In the genomic region with DNA sequence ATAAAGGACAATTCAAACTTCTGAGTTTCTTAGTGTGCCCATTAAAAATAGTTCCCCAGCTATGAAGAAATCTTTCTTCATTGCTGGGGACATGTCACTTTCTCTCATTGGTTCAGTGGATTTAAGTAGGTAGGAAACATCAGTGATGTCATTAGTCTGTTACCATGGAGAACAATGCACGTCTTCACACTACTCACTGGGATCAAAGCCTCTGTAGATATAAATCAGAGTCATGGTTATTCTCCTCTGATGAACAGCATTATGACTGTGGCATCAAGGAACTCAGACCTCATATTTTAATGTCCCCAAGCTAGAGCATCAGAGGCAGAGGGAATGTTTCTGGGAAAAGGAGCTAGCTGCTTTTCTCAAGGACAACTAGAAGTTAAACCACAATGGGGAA, we compare ENCODE assay signal across 23 mouse cellular contexts.
DNase-seq lines count a peak whose midpoint lies in the region; ATAC-seq lines count a peak whose summit lies in the region.
"Had no signal": no experiment of that assay in that cellular context is flagged by ENCODE, and none has a peak within 500 bp of the region (broad histone marks: within the 10 kb centered on the region; RNA-seq: fewer than 3 reads in every experiment).

No protein-coding gene starts in this region.

- no peak overlapping the region for H3K27ac ChIP-seq in neural tube, embryonic 11.5 days (ENCODE audit: low read depth, low read length)
- H3K27ac ChIP-seq in neural tube, embryonic 15.5 days (replicated peaks): no peak overlapping the region
- H3K27ac ChIP-seq: embryonic facial prominence, embryonic 10.5 days; embryonic facial prominence, embryonic 12.5 days; forebrain, embryonic 13.5 days; forebrain, embryonic 15.5 days had no signal

- H3K4me2 ChIP-seq in neural tube, embryonic 11.5 days (ENCODE audit: low read depth): no peak overlapping the region
- no peak overlapping the region for H3K4me2 ChIP-seq in neural tube, embryonic 15.5 days
- H3K4me2 ChIP-seq: embryonic facial prominence, embryonic 12.5 days; forebrain, embryonic 13.5 days; forebrain, embryonic 15.5 days had no signal

- no peak overlapping the region for H3K9ac ChIP-seq in neural tube, embryonic 11.5 days (ENCODE audit: low read length)
- H3K9ac ChIP-seq in neural tube, embryonic 15.5 days (replicated peaks): no peak overlapping the region
- H3K9ac ChIP-seq: embryonic facial prominence, embryonic 12.5 days; forebrain, embryonic 13.5 days; forebrain, embryonic 15.5 days had no signal

- H3K9me3 ChIP-seq in neural tube, embryonic 11.5 days (ENCODE audit: control insufficient read depth, low read length): no peaks in the 10 kb centered on the region
- H3K9me3 ChIP-seq in neural tube, embryonic 15.5 days (replicated peaks): no peaks in the 10 kb centered on the region
- H3K9me3 ChIP-seq: embryonic facial prominence, embryonic 10.5 days; embryonic facial prominence, embryonic 12.5 days; forebrain, embryonic 13.5 days; forebrain, embryonic 15.5 days; G1E had no signal

- no peaks in the 10 kb centered on the region for H3K27me3 ChIP-seq in neural tube, embryonic 11.5 days (ENCODE audit: control insufficient read depth, insufficient read depth, low read length)
- H3K27me3 ChIP-seq in neural tube, embryonic 15.5 days (replicated peaks): no peaks in the 10 kb centered on the region
- H3K27me3 ChIP-seq: CH12.LX; embryonic facial prominence, embryonic 12.5 days; forebrain, embryonic 13.5 days; forebrain, embryonic 15.5 days; Patski had no signal

- no peaks in the 10 kb centered on the region for H3K36me3 ChIP-seq in neural tube, embryonic 11.5 days (ENCODE audit: control insufficient read depth, insufficient read depth, low read length)
- no peaks in the 10 kb centered on the region for H3K36me3 ChIP-seq in neural tube, embryonic 15.5 days
- H3K36me3 ChIP-seq: embryonic facial prominence, embryonic 10.5 days; embryonic facial prominence, embryonic 12.5 days; forebrain, embryonic 15.5 days; G1E had no signal

- H3K4me1 ChIP-seq in neural tube, embryonic 11.5 days (ENCODE audit: control insufficient read depth, insufficient read depth, low read length): no peaks in the 10 kb centered on the region
- no peaks in the 10 kb centered on the region for H3K4me1 ChIP-seq in neural tube, embryonic 15.5 days
- H3K4me1 ChIP-seq: embryonic facial prominence, embryonic 10.5 days; embryonic facial prominence, embryonic 12.5 days; forebrain, embryonic 13.5 days; forebrain, embryonic 15.5 days had no signal

- 27% methylated on average over 1 of the region's 1 CpGs for WGBS in neural tube, embryonic 11.5 days
- 14% methylated on average over 1 of the region's 1 CpGs for WGBS in neural tube, embryonic 15.5 days

- no peak overlapping the region for H3K4me3 ChIP-seq in neural tube, embryonic 11.5 days (ENCODE audit: low read depth, low read length)
- no peak overlapping the region for H3K4me3 ChIP-seq in neural tube, embryonic 15.5 days (replicated peaks)
- H3K4me3 ChIP-seq: embryonic facial prominence, embryonic 10.5 days; embryonic facial prominence, embryonic 12.5 days; forebrain, embryonic 13.5 days; forebrain, embryonic 15.5 days had no signal

- no peak for DNase-seq in neural tube, embryonic 11.5 days (ENCODE audit: low spot score)
- DNase-seq in retina, postnatal 1 day: peak; percentile 3
- DNase-seq in retina, embryonic 14.5 days (ENCODE audit: low spot score): no peak
- no peak for DNase-seq in layer of hippocampus, adult 8-10 months (ENCODE audit: low spot score in 2 of 2)
- DNase-seq: adrenal gland, adult 8-10 months; adrenal gland, postnatal 14 days; adrenal gland, postnatal 36 days; B cell, adult 2 months; cerebellum, adult 11-12 months; cerebellum, adult 2 months; cerebellum, adult 9-10 months; cerebellum, postnatal 10 days; cerebellum, postnatal 25 days had no signal

- peak; percentile 70 for ATAC-seq in neural tube, embryonic 11.5 days (ENCODE audit: insufficient read depth, low FRiP score, low TSS enrichment)
- no peak for ATAC-seq in neural tube, embryonic 15.5 days (ENCODE audit: low FRiP score)
- ATAC-seq: activated CD4-positive, CD25-positive, alpha-beta regulatory T cell, adult 4 months; CD4-positive, CD25-positive, alpha-beta regulatory T cell, adult 4 months; forebrain, embryonic 13.5 days; forebrain, embryonic 15.5 days; Patski had no signal
